Mouse (Mus musculus) liver, postnatal 0 days (tissue): ENCODE results near the gene Tjp1.

Experiments used
- CTCF ChIP-seq: sonication (generic); IDR thresholded peaks from 2 replicates; pipeline ENCODE4 v1.5.1; 2016; ENCODE audit warnings: antibody characterized with exemption, low read depth
- EP300 ChIP-seq: IDR thresholded peaks from 2 replicates; pipeline ENCODE4 v1.6.1; 2016; ENCODE audit warnings: antibody characterized with exemption, low read depth, mild to moderate bottlenecking

DNA sequence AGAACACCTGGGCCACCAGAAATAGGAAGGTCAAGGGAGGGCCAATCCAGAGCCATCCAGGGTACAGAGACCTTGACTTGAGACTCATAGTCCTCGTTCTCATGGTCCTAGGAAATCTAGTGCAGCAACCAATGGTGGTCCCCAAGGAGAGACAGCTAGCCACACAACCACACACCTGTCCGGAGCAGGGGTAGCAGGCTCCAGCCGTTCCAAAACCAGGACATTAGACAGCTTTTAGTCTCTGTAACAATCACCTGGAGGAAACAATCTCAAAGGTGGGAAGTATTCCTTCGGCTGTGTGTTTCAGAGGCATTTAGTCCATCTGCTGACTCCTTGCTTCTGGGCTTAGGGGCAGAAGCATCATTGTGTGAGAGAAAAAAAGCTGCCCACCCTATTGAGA is 4.5 kb downstream of the Tjp1 start:
- TF ChIP-seq CTCF, result no peak
- no peak for TF ChIP-seq EP300
